10 mouse cellular contexts compared by ENCODE assay signal in the genomic region with DNA sequence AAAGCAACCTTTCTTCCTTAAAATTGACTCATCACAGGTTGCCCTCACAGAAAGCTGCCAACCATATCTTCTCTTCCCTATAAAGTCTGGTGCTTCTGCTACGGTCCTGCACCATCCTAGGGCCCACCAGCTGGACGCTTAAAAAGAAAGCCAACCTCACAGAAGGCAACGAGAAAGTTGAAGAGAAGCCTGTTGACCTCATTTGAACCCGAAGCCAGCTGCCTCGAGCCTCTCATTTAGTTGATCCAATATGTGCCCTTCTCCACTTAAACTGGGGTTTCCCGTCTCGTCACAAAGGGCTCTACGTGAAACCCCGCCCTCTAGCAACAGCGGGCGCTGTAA. TPM values are rescaled to one million over a fixed set of nuclear protein-coding genes. Genes with fewer than 3 reads are reported as not detected.
A peak's percentile ranks its signal among the peaks of the same experiment; 100 is the strongest.
DNase-seq lines count a peak whose midpoint lies in the region; ATAC-seq and TF ChIP-seq lines count a peak whose summit lies in the region.
"Had no signal": no experiment of that assay in that cellular context is flagged by ENCODE, and none has a peak within 500 bp of the region (broad histone marks: within the 10 kb centered on the region; RNA-seq: fewer than 3 reads in every experiment).

No protein-coding gene starts in this region.

- no peak overlapping the region for H3K4me3 ChIP-seq in heart, embryonic 10.5 days
- H3K4me3 ChIP-seq in heart, embryonic 11.5 days (ENCODE audit: low read depth, low read length), result no peak overlapping the region
- no peak overlapping the region for H3K4me3 ChIP-seq in lung, embryonic 14.5 days (ENCODE audit: low read depth, low read length)
- H3K4me3 ChIP-seq in embryonic facial prominence, embryonic 15.5 days (replicated peaks), result no peak overlapping the region
- H3K4me3 ChIP-seq in myocyte, result no peak overlapping the region
- H3K4me3 ChIP-seq in forebrain, embryonic 14.5 days (ENCODE audit: low read depth, low read length), result no peak overlapping the region
- H3K4me3 ChIP-seq: midbrain, embryonic 13.5 days had no signal

- H3K4me2 ChIP-seq in heart, embryonic 11.5 days, result no peak overlapping the region
- peak overlapping the region; percentile 13 for H3K4me2 ChIP-seq in lung, embryonic 14.5 days
- H3K4me2 ChIP-seq in embryonic facial prominence, embryonic 15.5 days (replicated peaks), result no peak overlapping the region; the same call in 1 of the 2 replicates
- H3K4me2 ChIP-seq in myocyte (ENCODE audit: low read depth), result peak overlapping the region; percentile 45
- H3K4me2 ChIP-seq in forebrain, embryonic 14.5 days (ENCODE audit: low read length), result no peak overlapping the region
- H3K4me2 ChIP-seq: midbrain, embryonic 13.5 days had no signal

- H3K27ac ChIP-seq in heart, embryonic 10.5 days, result 0 out of 2 replicates have a peak overlapping the region, but pooled peaks have one; percentile 23
- no peak overlapping the region for H3K27ac ChIP-seq in heart, embryonic 11.5 days (ENCODE audit: low read depth, low read length)
- H3K27ac ChIP-seq in lung, embryonic 14.5 days (ENCODE audit: low read depth), result peak overlapping the region; percentile 94
- peak overlapping the region; percentile 66 for H3K27ac ChIP-seq in embryonic facial prominence, embryonic 15.5 days (replicated peaks)
- no peak overlapping the region for H3K27ac ChIP-seq in forebrain, embryonic 14.5 days (ENCODE audit: low read depth, low read length)
- H3K27ac ChIP-seq: midbrain, embryonic 13.5 days had no signal

- DNase-seq in heart, embryonic 10.5 days (ENCODE audit: low spot score), result no peak
- DNase-seq in lung, embryonic 14.5 days, result no peak
- no peak for DNase-seq in lung, postnatal 36 days
- DNase-seq in right cerebral cortex, postnatal 14 days, result no peak
- DNase-seq in forebrain, embryonic 14.5 days (ENCODE audit: low spot score), result no peak

- no peaks in the 10 kb centered on the region for H3K9me3 ChIP-seq in heart, embryonic 10.5 days
- no peaks in the 10 kb centered on the region for H3K9me3 ChIP-seq in heart, embryonic 11.5 days (replicated peaks; ENCODE audit: control insufficient read depth, low read length)
- no peaks in the 10 kb centered on the region for H3K9me3 ChIP-seq in lung, embryonic 14.5 days (ENCODE audit: low read depth, low read length)
- no peaks in the 10 kb centered on the region for H3K9me3 ChIP-seq in embryonic facial prominence, embryonic 15.5 days (replicated peaks)
- no peaks in the 10 kb centered on the region for H3K9me3 ChIP-seq in forebrain, embryonic 14.5 days (replicated peaks; ENCODE audit: control insufficient read depth, low read length)
- H3K9me3 ChIP-seq: midbrain, embryonic 13.5 days had no signal

- no peak for TF ChIP-seq CTCF in lung, embryonic 14.5 days (IDR thresholded peaks at IDR 0.05; ENCODE audit: low read depth)

- no peak overlapping the region for H3ac ChIP-seq in myocyte (ENCODE audit: control insufficient read depth, insufficient read length)

- H3K36me3 ChIP-seq in heart, embryonic 10.5 days, result no peaks in the 10 kb centered on the region
- no peaks in the 10 kb centered on the region for H3K36me3 ChIP-seq in heart, embryonic 11.5 days (ENCODE audit: control insufficient read depth, insufficient read depth, low read length)
- H3K36me3 ChIP-seq in lung, embryonic 14.5 days (ENCODE audit: insufficient read depth), result no peaks in the 10 kb centered on the region
- H3K36me3 ChIP-seq in embryonic facial prominence, embryonic 15.5 days, result no peaks in the 10 kb centered on the region
- no peaks in the 10 kb centered on the region for H3K36me3 ChIP-seq in myocyte (ENCODE audit: control insufficient read depth, insufficient read depth)
- H3K36me3 ChIP-seq in forebrain, embryonic 14.5 days (ENCODE audit: control insufficient read depth, insufficient read depth, low read length), result no peaks in the 10 kb centered on the region
- H3K36me3 ChIP-seq: midbrain, embryonic 13.5 days had no signal

- H3K9ac ChIP-seq in heart, embryonic 11.5 days (ENCODE audit: low read depth, low read length), result no peak overlapping the region
- no peak overlapping the region for H3K9ac ChIP-seq in lung, embryonic 14.5 days
- H3K9ac ChIP-seq in embryonic facial prominence, embryonic 15.5 days, result no peak overlapping the region
- H3K9ac ChIP-seq in forebrain, embryonic 14.5 days (ENCODE audit: low read length), result no peak overlapping the region
- H3K9ac ChIP-seq: midbrain, embryonic 13.5 days had no signal

- peaks cover 37% of the 10 kb centered on the region for H3K4me1 ChIP-seq in heart, embryonic 10.5 days
- H3K4me1 ChIP-seq in heart, embryonic 11.5 days (ENCODE audit: control insufficient read depth, insufficient read depth, low read length), result peaks cover 21% of the 10 kb centered on the region
- peaks cover 37% of the 10 kb centered on the region for H3K4me1 ChIP-seq in lung, embryonic 14.5 days (ENCODE audit: insufficient read depth)
- peaks cover 43% of the 10 kb centered on the region for H3K4me1 ChIP-seq in embryonic facial prominence, embryonic 15.5 days
- no peaks in the 10 kb centered on the region for H3K4me1 ChIP-seq in forebrain, embryonic 14.5 days (ENCODE audit: control insufficient read depth, insufficient read depth, low read length)

- ATAC-seq in heart, embryonic 11.5 days (replicated peaks; ENCODE audit: insufficient number of reproducible peaks, low FRiP score, low TSS enrichment), result no peak
- no peak; the same call in 1 of the 2 replicates for ATAC-seq in lung, embryonic 14.5 days (ENCODE audit: insufficient read depth)
- ATAC-seq in embryonic facial prominence, embryonic 15.5 days (ENCODE audit: insufficient number of reproducible peaks, low FRiP score, low TSS enrichment, low read depth), result no peak
- no peak for ATAC-seq in forebrain, embryonic 14.5 days
- ATAC-seq: hindbrain, embryonic 16.5 days; midbrain, embryonic 13.5 days had no signal

- WGBS in heart, embryonic 10.5 days, result 87% methylated on average over 11 of the region's 11 CpGs
- WGBS in heart, embryonic 11.5 days (ENCODE audit: insufficient replicate concordance), result 84% methylated on average over 11 of the region's 11 CpGs
- WGBS in lung, embryonic 14.5 days, result 61% methylated on average over 11 of the region's 11 CpGs
- 57% methylated on average over 11 of the region's 11 CpGs for WGBS in embryonic facial prominence, embryonic 15.5 days
- 89% methylated on average over 11 of the region's 11 CpGs for WGBS in forebrain, embryonic 14.5 days

- no peaks in the 10 kb centered on the region for H3K27me3 ChIP-seq in heart, embryonic 10.5 days (ENCODE audit: insufficient read depth, poor library complexity, severe bottlenecking)
- no peaks in the 10 kb centered on the region for H3K27me3 ChIP-seq in heart, embryonic 11.5 days (ENCODE audit: control insufficient read depth, insufficient read depth, low read length)
- H3K27me3 ChIP-seq in lung, embryonic 14.5 days (ENCODE audit: insufficient read depth, low read length), result no peaks in the 10 kb centered on the region
- no peaks in the 10 kb centered on the region for H3K27me3 ChIP-seq in embryonic facial prominence, embryonic 15.5 days
- peaks cover 14% of the 10 kb centered on the region for H3K27me3 ChIP-seq in myocyte (ENCODE audit: control insufficient read depth, insufficient read depth, insufficient read length)
- no peaks in the 10 kb centered on the region for H3K27me3 ChIP-seq in forebrain, embryonic 14.5 days (replicated peaks; ENCODE audit: control insufficient read depth, insufficient read depth, low read length)
- H3K27me3 ChIP-seq: midbrain, embryonic 13.5 days had no signal

- no peak for TF ChIP-seq POLR2A in myocyte (IDR thresholded peaks at IDR 0.05; ENCODE audit: insufficient read length, low read depth)

- H3K79me2 ChIP-seq in myocyte (ENCODE audit: control insufficient read depth, insufficient read depth), result no peaks in the 10 kb centered on the region

TF ChIP-seq in myocyte, 11 proteins besides CTCF, POLR2A, EP300 and RAD21:
- TF ChIP-seq MYOG (IDR thresholded peaks at IDR 0.05; ENCODE audit: control insufficient read depth in 1 of 3, insufficient read depth in 1 of 3, insufficient read length in 2 of 3, low read depth in 2 of 3), result no peak
- no peak for TF ChIP-seq E2F4 (IDR thresholded peaks at IDR 0.05; ENCODE audit: insufficient read depth)
- no peak for TF ChIP-seq MYOD1 (IDR thresholded peaks at IDR 0.05; ENCODE audit: control insufficient read depth in 1 of 3, insufficient read length in 2 of 3, low read depth in 2 of 3)
- no peak for TF ChIP-seq MAX (IDR thresholded peaks at IDR 0.05; ENCODE audit: low read depth)
- no peak for TF ChIP-seq SRF (IDR thresholded peaks at IDR 0.05; ENCODE audit: control insufficient read depth, insufficient read length, low read depth)
- TF ChIP-seq CEBPB (IDR thresholded peaks at IDR 0.05; ENCODE audit: insufficient read depth, poor library complexity, severe bottlenecking), result no peak
- no peak for TF ChIP-seq TCF3 (IDR thresholded peaks at IDR 0.05; ENCODE audit: insufficient read length, low read depth)
- no peak for TF ChIP-seq TCF12 (IDR thresholded peaks at IDR 0.05; ENCODE audit: insufficient read depth, poor library complexity, severe bottlenecking)
- no peak for TF ChIP-seq POLR2AphosphoS2 (IDR thresholded peaks at IDR 0.05; ENCODE audit: insufficient read length, low read depth)
- no peak for TF ChIP-seq USF1 (IDR thresholded peaks at IDR 0.05; ENCODE audit: low read depth)
- no peak for TF ChIP-seq REST (IDR thresholded peaks at IDR 0.05; ENCODE audit: insufficient read depth, insufficient read length)

RNA-seq across cellular contexts. Expression of a gene that starts 35.9 kb away (rescaled TPM):
- 193 and 211 TPM in 2 replicates for polyA plus RNA-seq in heart, embryonic 10.5 days (2016; fragmentation: Nextera tagmentation; extraction: Ambion mirVana)
- 180 and 211 TPM in 2 replicates for polyA plus RNA-seq in heart, embryonic 11.5 days (2014; fragmentation: Nextera tagmentation; extraction: Ambion mirVana)
- 196 and 200 TPM in 2 replicates for polyA plus RNA-seq in lung, embryonic 14.5 days (2014; fragmentation: Nextera tagmentation; extraction: Ambion mirVana)
- polyA plus RNA-seq in embryonic facial prominence, embryonic 15.5 days (2015; fragmentation: Nextera tagmentation; extraction: Ambion mirVana), result 132 and 137 TPM in 2 replicates
- 172 TPM for polyA plus RNA-seq in myocyte (2012; fragmentation: generic; extraction: Trizol)
- 155 and 158 TPM in 2 replicates for polyA plus RNA-seq in forebrain, embryonic 14.5 days (2014; fragmentation: Nextera tagmentation; extraction: Ambion mirVana)

Comparison
In these comparisons a context has a peak if more than half of its experiments do, and no peak if none do; other contexts are left out.
1. H3K27ac ChIP-seq: peak in heart, embryonic 10.5 days (single experiment), lung, embryonic 14.5 days (single experiment) and embryonic facial prominence, embryonic 15.5 days (single experiment); none in heart, embryonic 11.5 days (single experiment) and forebrain, embryonic 14.5 days (single experiment).
2. H3K4me2 ChIP-seq: peak in lung, embryonic 14.5 days (single experiment) and myocyte (single experiment); none in heart, embryonic 11.5 days (single experiment), embryonic facial prominence, embryonic 15.5 days (single experiment) and forebrain, embryonic 14.5 days (single experiment).